Mouse (Mus musculus) stomach, embryonic 16.5 days (tissue): ENCODE measurements at regions not wholly inside any gene's neighbourhood (a gene's known extent, or its start where the extent isn't known, plus 50 kb on each side); places are given as distances from the start of the nearest gene placed in this dataset.

Experiments
- ATAC-seq: fragments of 200-750 bp; cut with Nextera tagmentation; 2 replicates; pipeline ENCODE4 v1.8.0; 2017; ENCODE audit warnings: moderate number of reproducible peaks, moderate TSS enrichment; ENCODE audit not compliant: insufficient read depth, low FRiP score
- H3K27ac ChIP-seq: fragments of 300-500 bp; sonication (generic); 2 replicates; pipeline ENCODE4 v1.5.1; 2014; ENCODE audit warnings: low read length
- H3K27me3 ChIP-seq: fragments of 300-500 bp; sonication (generic); 2 replicates; pipeline ENCODE4 v1.6.1; 2014; ENCODE audit warnings: low read length, control low read depth, mixed read lengths; ENCODE audit not compliant: control insufficient read depth, insufficient read depth
- H3K36me3 ChIP-seq: fragments of 300-500 bp; sonication (generic); 2 replicates; pipeline ENCODE4 v1.6.1; 2014; ENCODE audit warnings: low read length; ENCODE audit not compliant: control insufficient read depth, insufficient read depth
- H3K4me1 ChIP-seq: fragments of 300-500 bp; sonication (generic); 2 replicates; pipeline ENCODE4 v1.6.1; 2014; ENCODE audit warnings: low read length, control low read depth, mixed read lengths; ENCODE audit not compliant: control insufficient read depth, insufficient read depth
- H3K4me2 ChIP-seq: fragments of 300-500 bp; sonication (generic); 2 replicates; pipeline ENCODE4 v1.6.1; 2014; ENCODE audit warnings: low read depth, low read length, mixed read lengths
- H3K4me3 ChIP-seq: fragments of 300-500 bp; sonication (generic); replicated peaks from 2 replicates; pipeline ENCODE4 v1.5.1; 2014; ENCODE audit warnings: mild to moderate bottlenecking, low read length
- H3K9ac ChIP-seq: fragments of 300-500 bp; sonication (generic); 2 replicates; pipeline ENCODE4 v1.6.1; 2014; ENCODE audit warnings: low read length
- H3K9me3 ChIP-seq: fragments of 300-500 bp; sonication (generic); replicated peaks from 2 replicates; pipeline ENCODE4 v1.6.1; 2016; ENCODE audit warnings: low read length, control low read depth; ENCODE audit not compliant: control insufficient read depth
- WGBS: fragments of 180-500 bp; shearing (Covaris S2); extraction: QIAGEN DNeasy Blood & Tissue Kit; methylation state at CpG from one replicate; pipeline ENCODE4 v1.1.7; 2014; 5-methylcytosine and 5-hydroxymethylcytosine counted together

- ATAC-seq = no peak
- Histone ChIP-seq H3K27me3 (no peaks in the 10 kb centered on the region), H3K4me1 (no peaks in the 10 kb centered on the region)
Observed at GRCm38 (mm10) chr13:53846221-53846620, 209.3 kb downstream of the Drd1 start.

GRCm38 (mm10) chr13:53845786-53846185 is 209.7 kb downstream of the Drd1 start:
- WGBS = 80% methylated on average over 14 of the region's 14 CpGs
- no peaks in the 10 kb centered on the region for H3K36me3 ChIP-seq
- no peaks in the 10 kb centered on the region for H3K4me1 ChIP-seq
- no peaks in the 10 kb centered on the region for H3K9me3 ChIP-seq
- no peak overlapping the region for H3K27ac ChIP-seq
- H3K4me2 ChIP-seq = no peak overlapping the region
- no peak overlapping the region for H3K4me3 ChIP-seq
- no peak for ATAC-seq
- H3K27me3 ChIP-seq = no peaks in the 10 kb centered on the region
- no peak overlapping the region for H3K9ac ChIP-seq

More at GRCm38 (mm10) chr13:53846221-53846620, 209.3 kb downstream of the Drd1 start:
- H3K36me3 ChIP-seq = no peaks in the 10 kb centered on the region
- H3K9me3 ChIP-seq = no peaks in the 10 kb centered on the region
- H3K27ac ChIP-seq = no peak overlapping the region
- no peak overlapping the region for H3K4me3 ChIP-seq
- WGBS = 85% methylated on average over 5 of the region's 5 CpGs
- no peak overlapping the region for H3K9ac ChIP-seq
- no peak overlapping the region for H3K4me2 ChIP-seq

GRCm38 (mm10) chr13:53825957-53826580 is 229.4 kb downstream of the Drd1 start:
- H3K27ac ChIP-seq = no peak overlapping the region
- no peaks in the 10 kb centered on the region for H3K27me3 ChIP-seq
- H3K4me2 ChIP-seq = no peak overlapping the region
- 71% methylated on average over 8 of the region's 8 CpGs for WGBS
- H3K4me3 ChIP-seq = no peak overlapping the region
- no peaks in the 10 kb centered on the region for H3K36me3 ChIP-seq
- no peaks in the 10 kb centered on the region for H3K4me1 ChIP-seq
- H3K9ac ChIP-seq = no peak overlapping the region
- ATAC-seq = no peak
- no peaks in the 10 kb centered on the region for H3K9me3 ChIP-seq

- no peak overlapping the region for H3K9ac ChIP-seq
- no peaks in the 10 kb centered on the region for H3K9me3 ChIP-seq
- no peak overlapping the region for H3K4me2 ChIP-seq
- no peak overlapping the region for H3K27ac ChIP-seq
- WGBS = 75% methylated on average over 8 of the region's 8 CpGs
- no peaks in the 10 kb centered on the region for H3K4me1 ChIP-seq
- H3K27me3 ChIP-seq = no peaks in the 10 kb centered on the region
- ATAC-seq = no peak
- no peaks in the 10 kb centered on the region for H3K36me3 ChIP-seq
- no peak overlapping the region for H3K4me3 ChIP-seq
Observed at GRCm38 (mm10) chr13:53822061-53822460, 233.4 kb downstream of the Drd1 start.

- H3K27me3 ChIP-seq = no peaks in the 10 kb centered on the region
- H3K4me2 ChIP-seq = no peak overlapping the region
- H3K9me3 ChIP-seq = no peaks in the 10 kb centered on the region
- no peak overlapping the region for H3K9ac ChIP-seq
- no peaks in the 10 kb centered on the region for H3K36me3 ChIP-seq
- H3K4me1 ChIP-seq = no peaks in the 10 kb centered on the region
- WGBS = 87% methylated on average over 7 of the region's 7 CpGs
- H3K4me3 ChIP-seq = no peak overlapping the region
- ATAC-seq = no peak
- no peak overlapping the region for H3K27ac ChIP-seq
Observed at GRCm38 (mm10) chr13:53815629-53816028, 239.9 kb downstream of the Drd1 start.

- H3K4me3 ChIP-seq = no peak overlapping the region
- no peak overlapping the region for H3K4me2 ChIP-seq
- no peak overlapping the region for H3K9ac ChIP-seq
- no peaks in the 10 kb centered on the region for H3K27me3 ChIP-seq
- H3K36me3 ChIP-seq = no peaks in the 10 kb centered on the region
- no peak overlapping the region for H3K27ac ChIP-seq
- no peak for ATAC-seq
- WGBS = 53% methylated on average over 9 of the region's 9 CpGs
- no peaks in the 10 kb centered on the region for H3K9me3 ChIP-seq
- H3K4me1 ChIP-seq = no peaks in the 10 kb centered on the region
Observed at GRCm38 (mm10) chr13:53814088-53814487, 241.4 kb downstream of the Drd1 start.

- Histone ChIP-seq H3K4me3 (no peak overlapping the region), H3K9me3 (no peaks in the 10 kb centered on the region), H3K27ac (no peak overlapping the region), H3K4me1 (0 out of 2 replicates have a peak, but pooled peaks cover 6% of the 10 kb centered on the region), H3K9ac (no peak overlapping the region), H3K27me3 (no peaks in the 10 kb centered on the region), H3K4me2 (no peak overlapping the region), H3K36me3 (no peaks in the 10 kb centered on the region)
- ATAC-seq = no peak
- WGBS = 31% methylated on average over 4 of the region's 4 CpGs
Observed at GRCm38 (mm10) chr13:53811862-53812261, 243.6 kb downstream of the Drd1 start.

- no peak overlapping the region for H3K4me2 ChIP-seq
- ATAC-seq = no peak
- H3K9ac ChIP-seq = no peak overlapping the region
- H3K4me3 ChIP-seq = no peak overlapping the region
- 0 out of 2 replicates have a peak, but pooled peaks cover 6% of the 10 kb centered on the region for H3K4me1 ChIP-seq
- no peaks in the 10 kb centered on the region for H3K9me3 ChIP-seq
- no peak overlapping the region for H3K27ac ChIP-seq
- H3K27me3 ChIP-seq = no peaks in the 10 kb centered on the region
- 76% methylated on average over 8 of the region's 8 CpGs for WGBS
- no peaks in the 10 kb centered on the region for H3K36me3 ChIP-seq
Observed at GRCm38 (mm10) chr13:53811151-53811550, 244.4 kb downstream of the Drd1 start.

- Histone ChIP-seq H3K9ac (no peak overlapping the region), H3K4me1 (0 out of 2 replicates have a peak, but pooled peaks cover 6% of the 10 kb centered on the region), H3K27me3 (no peaks in the 10 kb centered on the region), H3K4me2 (no peak overlapping the region), H3K27ac (no peak overlapping the region), H3K36me3 (no peaks in the 10 kb centered on the region), H3K9me3 (no peaks in the 10 kb centered on the region), H3K4me3 (no peak overlapping the region)
- peak; percentile 40; the same call in 1 of the 2 replicates for ATAC-seq
- WGBS = 48% methylated on average over 13 of the region's 13 CpGs
Observed at GRCm38 (mm10) chr13:53807791-53808525, 247.5 kb downstream of the Drd1 start.
